Mouse (Mus musculus) lung, embryonic 14.5 days (tissue): ENCODE measurements around the gene Tyw1. TPM values are rescaled to one million over a fixed set of nuclear protein-coding genes. Genes with fewer than 3 reads are reported as not detected.
"Not testable (repeated sequence)": the region's sequence is repeated elsewhere in the genome, so short reads cannot be mapped to it uniquely, and the experiment has no call there.

Experiments used
- ATAC-seq: fragments of 200-750 bp; cut with Nextera tagmentation; 2 replicates; pipeline ENCODE4 v1.8.0; 2017; ENCODE audit warnings: mild to moderate bottlenecking, moderate TSS enrichment, moderate library complexity; ENCODE audit not compliant: insufficient read depth
- DNase-seq: peaks from one replicate; pipeline ENCODE4 v3.0.0-alpha.2; 2015
- H3K27ac ChIP-seq: fragments of 300-500 bp; sonication (generic); 2 replicates; pipeline ENCODE4 v1.5.1; 2014; ENCODE audit warnings: low read depth, mild to moderate bottlenecking, moderate library complexity
- H3K27me3 ChIP-seq: fragments of 300-500 bp; sonication (generic); 2 replicates; pipeline ENCODE4 v1.6.1; 2014; ENCODE audit warnings: low read length, control low read depth; ENCODE audit not compliant: insufficient read depth
- H3K36me3 ChIP-seq: fragments of 300-500 bp; sonication (generic); 2 replicates; pipeline ENCODE4 v1.6.1; 2014; ENCODE audit warnings: control low read depth; ENCODE audit not compliant: insufficient read depth
- H3K4me1 ChIP-seq: fragments of 300-500 bp; sonication (generic); 2 replicates; pipeline ENCODE4 v1.6.1; 2014; ENCODE audit warnings: antibody characterized with exemption, control low read depth; ENCODE audit not compliant: insufficient read depth
- H3K4me2 ChIP-seq: fragments of 300-500 bp; sonication (generic); 2 replicates; pipeline ENCODE4 v1.6.1; 2014; ENCODE audit warnings: mild to moderate bottlenecking
- H3K4me3 ChIP-seq: fragments of 300-500 bp; sonication (generic); 2 replicates; pipeline ENCODE4 v1.5.1; 2014; ENCODE audit warnings: low read depth, low read length
- H3K9ac ChIP-seq: fragments of 300-500 bp; sonication (generic); 2 replicates; pipeline ENCODE4 v1.6.1; 2014
- H3K9me3 ChIP-seq: fragments of 300-500 bp; sonication (generic); 2 replicates; pipeline ENCODE4 v1.6.1; 2016; ENCODE audit warnings: low read depth, low read length, control low read depth
- CTCF ChIP-seq: IDR thresholded peaks from 2 replicates; pipeline ENCODE4 v1.5.1; 2016; ENCODE audit warnings: antibody characterized with exemption, low read depth
- WGBS: fragments of 180-500 bp; shearing (Covaris S2); extraction: QIAGEN DNeasy Blood & Tissue Kit; methylation state at CpG from one replicate; pipeline ENCODE4 v1.1.7; 2014; 5-methylcytosine and 5-hydroxymethylcytosine counted together
- polyA plus RNA-seq: library from polyadenylated mRNA; unstranded; fragments of >200 nt; fragmentation: Nextera tagmentation; extraction: Ambion mirVana; gene quantifications from 2 replicates; pipeline ENCODE4 v1.2.1, GENCODE M21; 2014

Tyw1 gene
- polyA plus RNA-seq, 1 experiment from 2014 or later, result 27.5 TPM

- no peak overlapping the region for H3K9ac ChIP-seq
- no peak overlapping the region for H3K27ac ChIP-seq
- no peak overlapping the region for H3K4me3 ChIP-seq
- H3K9me3 ChIP-seq, result no peaks in the 10 kb centered on the region
- no peaks in the 10 kb centered on the region for H3K4me1 ChIP-seq
- TF ChIP-seq CTCF, result no peak
- H3K27me3 ChIP-seq, result no peaks in the 10 kb centered on the region
- no peak overlapping the region for H3K4me2 ChIP-seq
- ATAC-seq (no peak), DNase-seq (no peak)
- peaks cover 95% of the 10 kb centered on the region for H3K36me3 ChIP-seq
- WGBS, result 92% methylated on average over 12 of the region's 12 CpGs
Observed at GRCm38 (mm10) chr5:130241426-130241825, 14.0 kb upstream of the Tyw1 start.

GRCm38 (mm10) chr5:130247823-130248222 is 7.6 kb upstream of the Tyw1 start:
- no peaks in the 10 kb centered on the region for H3K9me3 ChIP-seq
- H3K4me2 ChIP-seq, result no peak overlapping the region
- ATAC-seq (no peak), DNase-seq (no peak)
- TF ChIP-seq CTCF, result no peak
- no peaks in the 10 kb centered on the region for H3K27me3 ChIP-seq
- H3K36me3 ChIP-seq, result peaks cover 96% of the 10 kb centered on the region
- no peak overlapping the region for H3K9ac ChIP-seq
- no peak overlapping the region for H3K4me3 ChIP-seq
- H3K27ac ChIP-seq, result no peak overlapping the region
- no peaks in the 10 kb centered on the region for H3K4me1 ChIP-seq
- 51% methylated on average over 5 of the region's 5 CpGs for WGBS

- TF ChIP-seq CTCF, result peak; percentile 62
- peak; percentile 81 for DNase-seq
- peak overlapping the region; percentile 76 for H3K4me3 ChIP-seq
- peak overlapping the region; percentile 83 for H3K4me2 ChIP-seq
- H3K27me3 ChIP-seq, result no peaks in the 10 kb centered on the region
- no peaks in the 10 kb centered on the region for H3K4me1 ChIP-seq
- peak overlapping the region; percentile 89 for H3K9ac ChIP-seq
- H3K36me3 ChIP-seq, result peaks cover 42% of the 10 kb centered on the region
- WGBS, result 11% methylated on average over 19 of the region's 19 CpGs
- peak overlapping the region; percentile 87 for H3K27ac ChIP-seq
- no peaks in the 10 kb centered on the region for H3K9me3 ChIP-seq
- ATAC-seq, result no peak
Observed at GRCm38 (mm10) chr5:130254164-130255016, 1.0 kb upstream of the Tyw1 start.

- peak; percentile 4; the same call in 1 of the 2 replicates for ATAC-seq
- not testable (repeated sequence) for H3K27me3 ChIP-seq, H3K4me1 ChIP-seq, H3K9me3 ChIP-seq
- Histone ChIP-seq H3K36me3 (peaks cover 28% of the 10 kb centered on the region), H3K27ac (peak overlapping the region; percentile 81), H3K4me3 (peak overlapping the region; percentile 76), H3K4me2 (peak overlapping the region; percentile 83), H3K9ac (peak overlapping the region; percentile 46; the same call in 1 of the 2 replicates)
- DNase-seq, result peak; percentile 43
- WGBS, result 26% methylated on average over 20 of the region's 20 CpGs
- peak; percentile 17; the same call in 1 of the 2 replicates for TF ChIP-seq CTCF
Observed at GRCm38 (mm10) chr5:130255799-130256525, 543 bp downstream of the Tyw1 start.

- TF ChIP-seq CTCF, result no peak
- ATAC-seq (peak; percentile 94), DNase-seq (peak; percentile 98)
- peak overlapping the region; percentile 73 for H3K9ac ChIP-seq
- no peaks in the 10 kb centered on the region for H3K27me3 ChIP-seq
- H3K4me3 ChIP-seq, result peak overlapping the region; percentile 76
- H3K4me1 ChIP-seq, result no peaks in the 10 kb centered on the region
- peak overlapping the region; percentile 81 for H3K27ac ChIP-seq
- WGBS, result under 1% methylated on average over 25 of the region's 25 CpGs
- peaks cover 26% of the 10 kb centered on the region for H3K36me3 ChIP-seq
- H3K9me3 ChIP-seq, result no peaks in the 10 kb centered on the region
- H3K4me2 ChIP-seq, result peak overlapping the region; percentile 83
Observed at GRCm38 (mm10) chr5:130256678-130257271, 1.4 kb downstream of the Tyw1 start.

GRCm38 (mm10) chr5:130257303-130257702 is 1.9 kb downstream of the Tyw1 start:
- no peaks in the 10 kb centered on the region for H3K9me3 ChIP-seq
- H3K36me3 ChIP-seq, result peaks cover 21% of the 10 kb centered on the region
- ATAC-seq (no peak), DNase-seq (peak; percentile 31)
- no peaks in the 10 kb centered on the region for H3K4me1 ChIP-seq
- peak overlapping the region; percentile 83 for H3K4me2 ChIP-seq
- no peak for TF ChIP-seq CTCF
- H3K27ac ChIP-seq, result peak overlapping the region; percentile 67
- 9% methylated on average over 8 of the region's 8 CpGs for WGBS
- peak overlapping the region; percentile 76 for H3K4me3 ChIP-seq
- H3K9ac ChIP-seq, result peak overlapping the region; percentile 73
- H3K27me3 ChIP-seq, result no peaks in the 10 kb centered on the region
